Mouse (Mus musculus): Measurements from ENCODE around the gene Eif3f. TPM values are rescaled to one million over a fixed set of nuclear protein-coding genes. Genes with fewer than 3 reads are reported as not detected.

Eif3f gene
- polyA plus RNA-seq, 1 experiment from 2014 or later, result 116 TPM

Other genes starting within 250 kb of the Eif3f start
- not detected in 2 replicates for gene Olfr512, start 221.1 kb upstream of the Eif3f start, polyA plus RNA-seq (2014; fragmentation: Nextera tagmentation; extraction: Ambion mirVana)
- gene Olfr513, start 183.4 kb upstream of the Eif3f start, polyA plus RNA-seq (2014; fragmentation: Nextera tagmentation; extraction: Ambion mirVana), result not detected in 2 replicates
- gene Olfr514, start 108.4 kb upstream of the Eif3f start, polyA plus RNA-seq (2014; fragmentation: Nextera tagmentation; extraction: Ambion mirVana), result not detected in 2 replicates
- gene Olfr516, start 83.9 kb upstream of the Eif3f start, polyA plus RNA-seq (2014; fragmentation: Nextera tagmentation; extraction: Ambion mirVana), result not detected in 2 replicates
- gene Olfr517, start 62.0 kb upstream of the Eif3f start, polyA plus RNA-seq (2014; fragmentation: Nextera tagmentation; extraction: Ambion mirVana), result not detected in 2 replicates
- gene Olfr518, start 49.4 kb upstream of the Eif3f start, polyA plus RNA-seq (2014; fragmentation: Nextera tagmentation; extraction: Ambion mirVana), result not detected in 2 replicates
- gene Olfr519, start 40.0 kb upstream of the Eif3f start, polyA plus RNA-seq (2014; fragmentation: Nextera tagmentation; extraction: Ambion mirVana), result not detected in 2 replicates
- 0.12 TPM in 1 of 2 replicates, not detected in the other for gene Nlrp10, start 4.2 kb upstream of the Eif3f start, polyA plus RNA-seq (2014; fragmentation: Nextera tagmentation; extraction: Ambion mirVana)
- 5.2 and 6.3 TPM in 2 replicates for gene Tub, start 15.9 kb downstream of the Eif3f start, polyA plus RNA-seq (2014; fragmentation: Nextera tagmentation; extraction: Ambion mirVana)
- gene Ric3, start 148.9 kb downstream of the Eif3f start, polyA plus RNA-seq (2014; fragmentation: Nextera tagmentation; extraction: Ambion mirVana), result 2.5 and 4.5 TPM in 2 replicates
- gene Lmo1, start 240.8 kb downstream of the Eif3f start, polyA plus RNA-seq (2014; fragmentation: Nextera tagmentation; extraction: Ambion mirVana), result 1.7 and 2.9 TPM in 2 replicates

All from intestine, embryonic 14.5 days (tissue).